Mouse (Mus musculus) kidney, adult 9 months (tissue): Measurements from ENCODE around the gene Bpi.

Source experiments
- DNase-seq: peaks from one replicate; pipeline ENCODE4 v3.0.0; 2022

Gene Bpi

DNA sequence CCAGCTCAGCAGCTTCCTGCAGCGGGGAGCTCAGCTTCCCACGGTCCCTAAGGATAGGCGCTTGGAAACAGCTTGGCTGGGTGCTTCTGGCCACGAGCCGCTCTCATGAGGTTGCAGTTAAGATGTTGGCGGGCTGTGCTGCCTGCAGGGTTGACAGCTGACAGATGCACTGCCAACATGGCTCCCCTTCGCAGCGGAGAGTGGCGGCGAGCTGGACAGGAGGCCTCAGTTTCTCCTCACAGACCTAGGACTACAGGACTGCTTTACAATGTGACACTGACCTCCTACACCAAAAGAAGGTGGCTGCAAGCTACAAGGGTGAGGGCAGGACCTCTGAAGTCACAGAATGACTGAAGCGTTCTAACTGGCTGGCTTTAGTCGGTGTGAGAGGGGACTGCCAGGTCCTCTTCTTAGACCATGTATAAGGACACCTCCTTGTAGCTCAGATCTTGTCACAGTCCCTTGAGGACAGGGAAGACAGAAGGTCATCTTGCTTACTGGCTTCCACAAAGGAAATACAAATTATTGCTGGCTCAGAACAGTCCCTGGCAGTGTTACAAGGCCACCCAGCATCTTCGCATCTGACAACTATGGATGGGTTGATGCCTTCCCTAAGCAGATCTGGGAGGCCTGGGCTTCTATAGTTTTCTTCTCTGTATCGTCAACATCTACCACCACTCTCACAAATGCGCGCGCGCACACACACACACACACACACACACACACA, 15.6 kb upstream of the Bpi start:
- no peak for DNase-seq

DNA sequence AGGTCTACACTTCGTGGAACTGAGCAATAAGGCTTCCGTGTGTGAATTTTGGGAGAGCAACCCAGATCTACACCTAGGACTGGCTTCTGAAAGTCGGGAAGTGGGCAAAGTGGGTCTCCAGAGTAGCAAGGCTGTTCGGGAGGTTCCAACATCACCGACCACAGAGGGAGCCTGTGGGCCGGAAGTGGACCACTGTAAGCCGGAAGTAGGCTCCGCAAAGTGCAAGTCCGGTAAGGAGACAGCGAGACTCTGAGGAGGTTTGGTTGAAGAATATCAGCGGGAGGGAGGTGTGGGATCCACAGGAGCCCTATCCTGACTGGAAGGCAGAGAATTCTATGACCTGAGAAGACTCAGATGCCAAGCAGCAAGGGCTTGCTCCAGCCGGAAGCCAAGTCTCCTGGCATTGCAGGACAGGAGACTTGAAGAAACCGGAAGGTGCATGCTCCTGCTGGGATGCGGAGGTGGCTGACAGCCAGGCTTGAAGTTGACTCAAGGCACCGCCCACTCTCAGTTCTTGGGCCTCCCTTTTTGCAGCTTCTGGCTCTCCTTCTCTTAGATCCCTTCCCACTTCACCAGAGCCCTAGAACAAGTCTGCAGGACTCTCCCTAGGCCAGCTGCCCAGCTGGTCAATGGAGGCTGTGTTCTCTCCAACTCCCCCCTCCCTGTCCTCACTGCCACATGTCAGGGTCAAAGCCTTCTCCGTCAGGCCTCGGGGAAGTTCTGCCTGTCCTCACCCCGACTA, 14.6 kb upstream of the Bpi start:
- no peak for DNase-seq

DNA sequence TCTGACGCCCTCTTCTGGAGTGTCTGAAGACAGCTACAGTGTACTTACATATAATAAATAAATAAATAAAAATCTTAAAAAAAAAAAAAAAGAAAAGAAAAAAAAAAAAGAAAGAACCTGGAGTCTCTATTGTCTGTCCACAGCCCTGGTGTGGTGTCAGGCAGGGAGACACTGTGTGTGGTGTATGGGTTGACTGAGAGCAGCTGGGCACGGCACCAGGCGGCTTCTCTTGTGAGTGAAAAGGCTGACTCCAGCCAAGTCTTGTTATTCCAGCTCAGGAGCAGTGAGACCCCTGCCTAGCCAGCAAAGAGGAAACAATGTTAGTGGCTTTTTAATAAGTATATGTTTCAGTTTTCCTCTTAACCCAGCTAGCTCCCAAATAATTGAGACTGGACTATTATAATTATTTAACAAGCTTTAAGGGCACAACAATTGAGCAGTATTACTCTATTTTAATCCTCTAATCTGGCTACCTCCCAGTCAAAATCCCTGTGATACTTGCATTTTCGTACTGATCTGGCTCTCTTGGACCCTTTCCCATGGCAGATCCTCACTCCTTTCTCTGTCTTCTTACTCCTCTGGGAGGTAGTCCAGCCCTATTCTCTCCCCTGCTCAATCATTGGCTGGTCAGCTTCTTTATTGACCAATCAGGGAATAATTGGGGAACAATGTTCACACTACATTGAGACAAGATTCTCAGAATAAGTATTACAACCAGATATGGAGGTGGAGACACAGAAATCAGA, 12.6 kb upstream of the Bpi start:
- DNase-seq = no peak

DNA sequence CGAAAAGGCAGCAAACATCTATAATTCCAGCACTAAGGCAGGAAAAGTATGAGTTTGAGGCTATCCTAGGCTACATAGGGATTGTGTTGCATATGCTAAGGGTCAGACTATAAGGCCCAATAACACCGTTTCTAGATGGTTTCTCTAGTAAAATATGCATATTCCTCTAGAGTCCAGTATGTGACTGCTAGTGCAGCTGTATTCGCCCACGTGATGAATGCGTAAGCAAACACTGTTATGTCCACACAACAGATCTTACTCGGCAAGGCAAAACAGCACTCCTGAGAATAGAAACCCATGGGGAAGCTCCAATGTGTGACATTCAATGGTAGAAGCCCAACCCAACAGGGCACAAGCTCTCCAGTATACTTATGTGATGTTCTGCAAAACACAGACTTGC, 10.0 kb upstream of the Bpi start:
- no peak for DNase-seq

DNA sequence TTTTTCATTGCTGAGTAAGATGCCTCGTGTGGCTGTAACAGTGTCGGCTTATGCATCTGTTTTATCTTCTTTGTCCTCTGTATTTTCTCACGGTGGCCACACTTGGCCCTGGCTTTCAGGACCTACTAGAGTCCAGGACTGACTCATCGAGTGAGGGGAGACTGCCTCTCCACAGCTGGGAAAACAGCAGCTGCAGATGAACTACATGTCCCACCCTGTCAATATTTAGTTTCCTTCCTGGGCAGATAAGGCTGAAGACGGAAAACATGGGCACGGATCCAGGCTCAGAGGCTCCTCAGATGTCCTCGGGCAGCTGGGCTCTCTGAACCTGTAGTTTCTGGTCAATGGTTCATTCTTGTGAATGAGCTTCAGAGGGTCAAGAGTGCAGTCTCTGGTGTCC, 9.6 kb upstream of the Bpi start:
- peak; percentile 36 for DNase-seq

DNA sequence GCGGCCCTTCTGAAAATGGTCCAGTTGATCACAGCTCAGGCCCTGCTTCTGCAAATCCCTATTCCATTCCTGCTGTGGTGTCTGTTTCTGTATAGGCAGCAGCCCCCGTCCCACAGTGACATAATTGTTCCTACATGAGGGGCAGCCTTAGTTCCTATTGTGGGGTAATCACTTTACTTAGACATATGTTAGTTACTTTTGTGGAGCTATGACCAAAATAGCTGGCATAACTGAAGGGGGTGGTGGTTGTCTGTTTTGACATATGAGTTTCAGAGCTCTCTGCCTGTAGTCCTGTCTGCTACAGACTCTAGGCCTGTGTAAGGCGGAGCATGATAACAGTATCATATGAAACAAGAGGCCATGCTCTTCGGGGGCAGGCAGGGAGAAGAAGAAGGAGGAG, 7.3 kb upstream of the Bpi start:
- no peak for DNase-seq

DNA sequence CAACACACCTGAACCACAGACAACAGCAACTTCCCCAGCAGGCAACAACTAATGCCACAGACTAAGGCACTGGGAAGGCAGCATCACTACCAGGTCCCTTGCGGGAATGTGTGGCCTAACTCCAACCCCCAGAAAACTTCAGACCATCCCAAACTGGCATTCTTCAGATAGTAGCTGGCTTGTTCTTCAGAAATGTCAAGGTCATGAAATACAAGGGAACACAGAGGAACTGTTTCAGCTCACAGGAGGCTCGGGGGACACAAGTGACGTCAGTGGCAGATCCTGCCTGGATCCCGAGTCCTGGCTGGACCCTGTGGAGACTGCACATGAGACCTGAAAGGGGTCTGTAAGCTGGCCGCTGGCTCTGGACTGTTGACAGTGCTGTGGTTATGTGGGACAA, 4.1 kb upstream of the Bpi start:
- DNase-seq = no peak

DNA sequence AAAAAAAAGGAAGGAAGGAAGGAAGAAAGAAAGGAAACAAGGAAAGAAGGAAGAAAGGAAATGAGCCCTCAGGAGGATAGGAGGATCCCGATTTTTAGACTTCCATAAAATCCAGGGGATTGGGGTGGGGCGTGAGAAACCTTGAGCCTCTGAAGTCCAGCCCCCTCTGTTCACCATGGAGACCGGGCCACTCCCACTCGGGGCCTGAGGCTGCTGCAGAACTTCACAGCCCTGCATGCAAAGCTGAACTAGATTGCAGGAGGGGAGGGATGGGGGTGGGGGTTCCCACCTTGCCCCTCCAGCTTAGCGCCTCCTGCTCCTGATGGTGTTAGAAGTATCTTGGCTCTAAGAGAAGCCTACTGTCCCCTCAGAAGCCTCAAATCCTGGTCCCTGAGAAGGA, 1.0 kb upstream of the Bpi start:
- DNase-seq = no peak

DNA sequence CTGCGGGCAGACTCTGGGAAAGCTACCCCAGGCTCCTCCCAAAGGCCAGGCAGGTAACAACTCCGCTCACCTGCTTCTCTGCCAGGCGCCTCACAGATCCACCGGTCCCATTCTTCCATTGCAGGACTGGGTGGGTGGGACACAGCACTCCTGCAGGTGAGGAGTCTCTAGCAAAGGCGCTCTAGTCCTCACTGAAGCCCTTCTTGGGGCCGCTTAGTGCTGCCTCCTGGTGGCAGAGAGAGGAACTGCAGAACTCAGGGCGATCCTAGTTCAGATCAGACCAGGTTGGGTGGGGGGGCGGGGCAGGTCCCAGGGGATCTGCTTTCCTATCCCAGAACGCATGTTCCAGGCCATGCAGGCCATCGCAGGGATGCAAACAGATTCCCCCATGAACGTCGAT, 887 bp downstream of the Bpi start:
- DNase-seq = peak; percentile 75

DNA sequence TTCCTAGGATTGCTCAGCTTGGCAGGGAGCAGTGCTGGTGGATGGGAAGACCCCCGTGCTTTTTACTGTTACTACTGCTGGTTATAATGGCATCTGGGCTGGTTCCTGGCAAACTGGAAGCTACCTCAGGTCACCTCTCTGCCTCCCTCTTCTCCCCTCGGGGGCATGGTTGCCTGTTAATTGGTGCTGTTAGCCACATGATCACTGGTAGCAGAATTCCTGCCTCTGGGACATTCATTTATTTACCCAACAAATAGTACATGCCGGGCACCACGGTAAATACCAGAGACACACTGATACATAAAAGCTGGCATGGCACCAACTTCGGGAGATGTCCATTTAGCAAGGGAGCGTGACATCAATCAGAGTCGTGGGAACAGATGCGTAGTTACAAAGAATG, 1.6 kb downstream of the Bpi start:
- DNase-seq = no peak

DNA sequence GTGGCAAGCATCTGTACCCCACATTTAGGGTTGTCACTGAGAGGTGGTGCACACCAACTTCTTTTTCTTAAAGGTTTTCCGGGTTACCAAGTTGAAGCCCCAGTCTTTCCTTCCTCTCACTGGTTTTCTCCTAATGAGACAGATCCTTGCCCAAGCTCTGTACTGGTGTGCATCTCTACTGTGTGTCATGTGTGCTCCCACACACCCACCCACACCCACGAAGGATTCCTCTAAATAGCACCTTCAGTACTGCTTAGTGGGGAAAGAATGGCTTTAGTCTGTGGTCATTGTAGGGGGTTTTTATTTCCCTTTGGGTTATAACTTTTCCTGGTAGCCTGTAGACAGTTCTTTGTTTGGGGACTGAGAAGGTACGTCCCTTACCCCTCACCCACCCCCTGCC, 7.0 kb downstream of the Bpi start:
- DNase-seq = no peak

DNA sequence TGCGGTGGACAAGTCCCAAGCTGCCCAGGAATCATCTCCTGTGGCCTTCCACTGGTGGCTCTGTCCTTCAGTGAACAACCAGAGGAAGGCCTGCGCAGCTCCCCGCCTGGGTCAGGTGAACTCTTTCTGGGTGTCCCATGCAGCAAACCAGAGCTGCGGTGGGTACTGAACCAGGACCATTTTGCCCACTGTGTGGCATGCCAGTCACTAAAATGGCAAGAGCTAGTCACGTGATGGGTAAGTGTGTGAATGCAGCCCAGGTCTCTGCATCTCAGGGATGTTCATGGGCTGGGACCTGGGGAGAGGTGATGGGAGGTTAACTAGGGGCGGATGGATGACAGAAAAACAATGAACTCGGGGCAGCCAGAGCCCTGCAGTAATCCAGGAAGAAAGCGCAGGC, 12.1 kb downstream of the Bpi start:
- DNase-seq = no peak

DNA sequence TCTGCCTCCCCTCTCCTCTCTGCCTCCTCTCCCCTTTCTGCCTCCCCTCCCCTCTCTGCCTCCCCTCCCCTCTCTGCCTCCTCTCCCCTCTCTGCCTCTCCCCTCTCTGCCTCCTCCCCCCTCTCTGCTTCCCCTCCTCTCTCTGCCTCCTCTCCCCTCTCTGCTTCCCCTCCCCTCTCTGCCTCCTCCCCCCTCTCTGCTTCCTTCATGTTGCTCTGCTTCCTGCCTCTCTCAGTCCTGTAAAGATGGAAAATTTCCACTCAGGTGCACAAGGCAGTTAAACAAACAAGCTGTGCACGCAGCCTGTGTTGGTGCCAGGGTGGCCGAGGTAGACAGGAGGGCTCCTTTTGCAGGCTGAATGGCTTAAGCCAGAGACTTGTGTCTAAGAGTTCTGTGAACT, 15.8 kb downstream of the Bpi start:
- peak; percentile 26 for DNase-seq

DNA sequence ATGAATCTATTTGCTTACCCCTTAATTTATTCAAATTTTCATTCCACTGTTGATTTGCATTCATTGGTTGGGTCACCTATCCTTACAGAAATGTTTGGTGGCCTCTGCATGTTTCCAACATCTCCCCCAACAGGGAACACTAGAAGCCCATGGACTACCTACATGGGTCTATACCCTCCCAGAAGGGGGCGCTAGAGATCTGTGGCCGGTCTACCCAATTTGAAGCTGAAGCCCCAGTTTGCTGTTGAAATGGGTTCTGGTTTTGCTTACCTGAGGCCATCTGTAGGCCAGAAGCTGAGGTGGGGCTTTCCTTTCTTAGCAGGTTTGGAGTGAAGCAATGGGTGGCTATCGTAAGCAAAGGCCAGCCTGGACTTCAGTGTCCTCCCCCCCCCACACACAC, 17.5 kb downstream of the Bpi start:
- DNase-seq = no peak

DNA sequence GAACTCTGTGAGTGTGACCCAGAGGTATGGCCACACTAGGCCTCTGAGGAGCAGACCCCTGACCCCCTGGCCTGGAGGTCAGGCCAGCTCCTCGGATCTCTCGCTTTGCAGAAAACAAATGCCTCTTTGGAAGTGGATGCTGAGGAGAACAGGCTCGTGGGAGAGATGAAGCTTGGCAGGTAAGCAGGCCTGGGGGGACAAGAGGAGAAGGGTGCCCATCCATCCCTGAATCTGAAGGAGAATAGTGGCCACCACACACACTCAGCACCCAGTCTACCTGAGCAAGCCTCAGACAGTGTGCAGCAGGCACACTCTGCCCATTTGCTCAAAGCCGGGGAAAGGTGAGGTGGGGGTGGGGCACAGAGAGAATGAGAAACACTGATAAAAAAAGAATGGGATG, 17.9 kb downstream of the Bpi start:
- no peak for DNase-seq

DNA sequence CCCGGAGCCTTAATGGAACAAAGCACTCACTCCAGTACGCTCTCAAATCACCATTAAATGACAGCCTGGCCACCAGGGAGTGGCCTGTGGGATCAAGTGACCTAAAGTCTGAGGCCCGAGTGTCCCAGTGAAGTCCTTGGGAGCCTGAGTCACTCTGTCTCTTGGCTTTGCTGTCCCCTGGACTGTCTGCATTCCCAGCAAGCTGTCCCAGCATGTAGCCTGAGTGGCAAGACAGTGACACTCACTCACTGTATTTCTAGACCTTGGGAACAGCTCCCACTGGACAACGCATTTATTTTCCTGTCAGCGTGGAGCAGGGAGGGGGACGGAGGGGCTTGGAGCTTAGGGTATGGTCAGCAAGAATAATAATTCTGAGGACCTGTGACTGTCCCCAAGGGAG, 18.6 kb downstream of the Bpi start:
- no peak for DNase-seq

DNA sequence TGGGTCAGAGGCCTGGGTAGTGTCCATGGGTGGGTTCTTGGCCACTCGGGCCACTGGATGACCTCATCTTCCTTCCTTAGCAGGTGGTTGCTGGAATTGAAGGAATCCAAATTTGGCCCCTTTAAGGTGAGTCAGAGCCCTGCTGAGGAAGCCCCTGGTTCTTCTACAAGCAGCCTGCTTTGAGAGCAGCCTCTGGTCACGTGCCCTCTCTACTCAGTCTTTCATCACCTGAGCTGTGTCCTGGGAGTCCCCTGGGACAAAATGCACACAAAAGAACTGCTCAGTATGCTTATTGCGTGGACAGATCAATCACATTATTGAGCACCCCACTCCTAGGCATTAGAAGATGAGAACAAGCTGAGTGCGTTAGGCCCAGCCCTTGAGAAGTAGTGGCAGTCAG, 19.0 kb downstream of the Bpi start:
- no peak for DNase-seq

DNA sequence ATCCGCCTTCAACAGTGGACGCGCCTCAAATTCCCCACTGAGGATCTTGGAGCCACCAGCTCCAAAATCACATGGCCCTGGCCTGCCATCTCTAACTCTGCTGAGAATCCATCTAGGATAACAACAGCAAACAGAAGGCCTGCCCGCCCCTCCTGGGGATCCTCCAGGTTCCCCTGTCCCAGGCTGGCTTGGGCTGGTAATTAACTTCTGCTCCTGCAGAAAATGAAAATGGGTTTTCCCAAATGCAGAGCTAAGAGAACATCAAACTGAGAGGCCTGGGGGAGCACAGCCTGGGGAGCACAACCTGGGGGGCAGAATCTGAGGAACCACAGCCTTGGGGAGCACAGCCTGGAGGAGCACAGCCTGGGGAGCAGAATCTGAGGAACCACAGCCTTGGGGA, 21.8 kb downstream of the Bpi start:
- DNase-seq = no peak

DNA sequence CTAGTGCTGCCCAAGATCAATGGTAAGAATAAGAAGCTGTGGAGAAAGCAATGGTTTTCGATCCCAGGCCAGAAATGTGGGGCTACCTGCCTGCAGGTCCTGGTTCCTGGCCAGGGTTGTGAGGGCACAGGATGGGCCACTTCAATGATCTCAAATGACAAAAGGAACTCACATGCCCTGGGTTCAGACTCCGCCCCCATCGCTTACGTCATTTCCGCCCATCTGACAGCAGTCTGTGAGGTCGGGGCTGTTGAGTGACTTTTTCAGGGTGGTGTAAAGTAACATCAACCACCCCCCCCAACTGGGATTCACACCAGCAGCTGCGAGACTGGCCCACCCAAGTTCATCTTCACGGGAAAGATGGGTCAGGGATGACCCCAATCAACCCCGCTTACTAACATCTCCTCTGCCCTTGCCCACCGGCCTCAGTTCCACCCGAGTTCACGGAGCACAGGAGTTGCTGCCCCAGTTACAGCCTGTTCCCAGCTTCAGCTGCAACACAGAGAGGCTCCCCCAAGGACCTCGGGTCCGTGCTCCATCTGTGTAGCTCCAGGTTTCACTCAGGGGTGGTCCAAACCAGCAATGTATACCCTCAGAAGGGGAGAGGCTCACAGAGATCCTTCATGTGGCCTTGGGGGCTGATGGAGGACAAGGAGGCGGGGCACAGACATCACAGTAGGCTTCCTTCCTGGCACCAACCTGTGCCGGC, 23.8 kb downstream of the Bpi start:
- no peak for DNase-seq

DNA sequence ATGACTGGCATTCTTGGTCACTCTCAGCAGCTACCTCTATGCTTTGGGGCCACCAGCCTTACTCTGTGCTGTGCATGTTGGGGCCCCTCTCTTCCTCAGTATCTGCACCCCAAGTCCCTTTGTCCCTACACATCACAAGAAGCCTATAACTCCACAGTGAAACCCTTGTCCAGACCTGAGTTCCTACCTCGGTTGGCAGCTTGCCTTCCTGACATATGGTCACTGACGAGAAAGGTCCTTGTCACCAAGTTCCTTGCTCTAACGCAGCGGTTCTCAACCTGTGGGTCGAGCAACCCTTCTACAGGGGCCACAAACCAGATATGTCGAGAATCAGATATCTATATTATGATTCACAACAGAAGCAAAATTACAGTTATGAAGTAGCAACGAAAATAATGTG, 25.2 kb downstream of the Bpi start:
- DNase-seq = no peak

DNA sequence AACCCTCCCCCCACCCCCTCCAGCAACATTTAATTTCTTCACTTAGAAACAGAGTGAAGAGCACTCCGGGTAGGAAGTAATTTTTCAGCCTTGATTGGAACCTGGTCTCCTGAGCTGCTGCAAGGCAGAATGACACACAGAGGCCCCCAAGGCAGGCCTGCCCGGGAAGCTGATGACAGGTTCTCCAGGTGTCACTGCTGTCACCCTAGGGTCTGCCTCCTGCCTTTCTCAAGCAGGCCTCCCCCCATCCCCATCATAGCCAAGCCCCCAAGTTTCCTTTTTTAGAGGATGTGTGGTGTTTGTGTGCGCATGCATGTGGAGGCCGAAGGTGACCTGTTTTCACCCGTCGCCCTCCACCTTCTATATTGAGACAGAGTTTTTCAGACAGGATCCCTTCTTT, 25.9 kb downstream of the Bpi start:
- no peak for DNase-seq

DNA sequence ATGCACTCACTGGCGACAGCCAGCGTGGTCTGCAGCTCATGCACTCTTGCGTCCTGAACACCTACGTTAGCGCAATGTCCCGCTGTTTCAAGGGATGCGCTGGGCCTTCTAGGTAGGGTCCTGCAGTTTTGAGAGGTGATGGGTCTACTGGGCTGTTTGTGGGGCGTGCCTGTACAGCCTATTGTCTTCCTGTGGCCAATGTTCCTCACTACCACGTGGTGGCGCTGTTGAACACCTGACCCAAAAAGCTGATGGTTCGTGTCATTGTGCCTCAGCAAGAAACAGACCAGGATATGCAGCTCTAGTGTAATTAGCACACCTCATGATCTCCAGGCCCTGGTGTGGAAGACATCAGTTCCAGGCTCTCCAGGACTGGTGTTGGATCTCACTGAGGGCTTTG, 26.7 kb downstream of the Bpi start:
- peak; percentile 60 for DNase-seq

DNA sequence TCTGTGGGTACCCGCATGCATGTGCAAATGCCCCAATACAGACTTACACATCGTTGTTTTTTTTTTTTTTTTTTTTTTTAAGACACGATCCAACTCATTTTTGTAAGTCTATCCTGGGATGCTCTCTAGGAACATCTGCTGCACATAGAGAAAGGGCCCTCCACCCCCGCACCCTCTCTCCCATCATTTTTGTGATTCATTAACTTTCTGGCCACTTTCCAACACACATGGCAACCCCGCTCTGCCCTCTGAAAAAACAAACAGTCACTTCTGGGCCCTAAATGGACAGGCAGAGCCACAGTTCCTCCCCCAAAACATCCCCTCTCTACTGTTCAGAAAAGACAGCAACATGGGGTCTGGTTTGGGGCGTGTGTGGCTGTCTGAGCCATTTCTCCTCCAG, 27.8 kb downstream of the Bpi start:
- DNase-seq = peak; percentile 29

DNA sequence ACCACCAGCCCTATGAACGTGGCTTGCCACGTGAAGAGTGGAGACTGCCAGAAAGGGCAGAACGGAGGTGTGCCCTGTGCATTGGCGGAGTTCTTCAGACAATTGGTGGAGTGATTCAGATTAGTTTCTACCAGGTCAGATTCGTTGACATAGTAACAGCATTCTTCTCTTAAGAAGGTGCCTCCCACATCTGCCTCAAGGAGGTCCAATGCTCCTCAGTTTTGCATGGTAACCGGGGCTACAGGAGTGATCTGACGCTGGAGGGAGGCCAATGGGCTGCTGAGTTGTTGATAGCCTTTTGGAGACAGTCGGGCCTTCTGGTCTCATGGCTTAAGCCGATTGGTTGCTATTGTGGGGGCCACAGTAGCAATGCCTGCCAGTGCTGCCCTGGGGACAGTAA, 37.8 kb downstream of the Bpi start:
- no peak for DNase-seq
